Mouse (Mus musculus) kidney, adult 8-10 months (tissue): ENCODE results near the gene Usp24.

Experiments used
- DNase-seq, 2 experiments: peaks; one replicate each; pipeline ENCODE4 v3.0.0; 2022

The Usp24 gene

GRCm38 (mm10) chr4:106430431-106430830, 114.4 kb downstream of the Usp24 start:
- no peak for DNase-seq

GRCm38 (mm10) chr4:106435426-106435825, 119.4 kb downstream of the Usp24 start:
- DNase-seq, result no peak

- DNase-seq, result no peak
These were observed 120.5 kb downstream of the Usp24 start for GRCm38 (mm10) chr4:106436475-106436874.

GRCm38 (mm10) chr4:106437207-106437606, 121.2 kb downstream of the Usp24 start:
- DNase-seq, result no peak

GRCm38 (mm10) chr4:106438763-106439162, 122.8 kb downstream of the Usp24 start:
- no peak for DNase-seq

GRCm38 (mm10) chr4:106443182-106443581, 127.2 kb downstream of the Usp24 start:
- no peak for DNase-seq

- DNase-seq, result no peak
These were observed 133.3 kb downstream of the Usp24 start for GRCm38 (mm10) chr4:106449306-106449705.

GRCm38 (mm10) chr4:106452401-106452800, 136.4 kb downstream of the Usp24 start:
- no peak for DNase-seq

- no peak for DNase-seq
These were observed 137.1 kb downstream of the Usp24 start for GRCm38 (mm10) chr4:106453108-106453507.

- no peak for DNase-seq
These were observed 137.5 kb downstream of the Usp24 start for GRCm38 (mm10) chr4:106453516-106453915.

- DNase-seq, result no peak
These were observed 138.5 kb downstream of the Usp24 start for GRCm38 (mm10) chr4:106454541-106454940.

- peak in 1 of 2 experiments; percentile 46 for DNase-seq
These were observed 146.0 kb downstream of the Usp24 start for GRCm38 (mm10) chr4:106462016-106462415.

GRCm38 (mm10) chr4:106462524-106462923, 146.5 kb downstream of the Usp24 start:
- no peak for DNase-seq

- no peak for DNase-seq
These were observed 147.3 kb downstream of the Usp24 start for GRCm38 (mm10) chr4:106463174-106463801.

- no peak for DNase-seq
These were observed 151.6 kb downstream of the Usp24 start for GRCm38 (mm10) chr4:106467420-106468110.

- no peak for DNase-seq
These were observed 154.9 kb downstream of the Usp24 start for GRCm38 (mm10) chr4:106470921-106471320.

GRCm38 (mm10) chr4:106472335-106472734, 156.3 kb downstream of the Usp24 start:
- DNase-seq, result peak; percentile 72 to 74

GRCm38 (mm10) chr4:106474241-106474640, 158.2 kb downstream of the Usp24 start:
- peak in 1 of 2 experiments; percentile 55 for DNase-seq

GRCm38 (mm10) chr4:106480545-106480944, 164.5 kb downstream of the Usp24 start:
- no peak for DNase-seq

- peak in 1 of 2 experiments; percentile 61 for DNase-seq
These were observed 167.3 kb downstream of the Usp24 start for GRCm38 (mm10) chr4:106483215-106483727.

- DNase-seq, result no peak
These were observed 167.8 kb downstream of the Usp24 start for GRCm38 (mm10) chr4:106483831-106484230.

- peak; percentile 40 to 69 for DNase-seq
These were observed 174.6 kb downstream of the Usp24 start for GRCm38 (mm10) chr4:106490620-106491019.
